Mouse (Mus musculus) mouse trophoblast stem cell (cell line): ENCODE measurements around the gene Olfr592.
"Not testable (repeated sequence)": the region's sequence is repeated elsewhere in the genome, so short reads cannot be mapped to it uniquely, and the experiment has no call there.

ENCODE experiments used
- in situ Hi-C, 2 experiments: fragments of 300-500 bp; cut with MseI, MboI; formaldehyde crosslinking; loops; 2 replicates in 1 of 2; 3 replicates in 1 of 2; pipeline ENCODE4 v1.15.1; 2025

Olfr592 gene

GRCm38 (mm10) chr7:103184503-103184902, at the start of gene Olfr592:
TSS of gene Olfr592 (plus strand) at chr7:103184803.
- in situ Hi-C loops, result not testable (repeated sequence)

GRCm38 (mm10) chr7:103140579-103140978, 44.0 kb upstream of the Olfr592 start, which contains the start of gene Olfr588-ps1:
TSS of gene Olfr588-ps1 (plus strand) at chr7:103140879.
- in situ Hi-C loops, result no loop called here

- in situ Hi-C loops, result no loop called here
These were observed 28.3 kb upstream of the Olfr592 start, which contains the start of gene Olfr589 for GRCm38 (mm10) chr7:103156256-103156655. TSS of gene Olfr589 (minus strand) at chr7:103156356.

GRCm38 (mm10) chr7:103169697-103170096, 14.9 kb upstream of the Olfr592 start:
- in situ Hi-C loops, result no loop called here

- in situ Hi-C loops, result no loop called here
These were observed 6.4 kb upstream of the Olfr592 start, which contains the start of gene Olfr591 for GRCm38 (mm10) chr7:103178240-103178639. TSS of gene Olfr591 (minus strand) at chr7:103178340.

GRCm38 (mm10) chr7:103211562-103211961, 27.0 kb downstream of the Olfr592 start, which contains the start of gene Olfr593:
TSS of gene Olfr593 (plus strand) at chr7:103211862.
- in situ Hi-C loops, result no loop called here

- in situ Hi-C loops, result not testable (repeated sequence)
These were observed 27.4 kb downstream of the Olfr592 start for GRCm38 (mm10) chr7:103212050-103212449.

- in situ Hi-C loops, result no loop called here
These were observed 32.1 kb downstream of the Olfr592 start, which contains the start of gene Olfr594 for GRCm38 (mm10) chr7:103216696-103217095. TSS of gene Olfr594 (plus strand) at chr7:103216996.
